Mouse (Mus musculus) liver, embryonic 14.5 days (tissue): ENCODE measurements at regions not wholly inside any gene's neighbourhood (a gene's known extent, or its start where the extent isn't known, plus 50 kb on each side); places are given as distances from the start of the nearest gene placed in this dataset.

Source experiments
- CTCF ChIP-seq: IDR thresholded peaks from 2 replicates; pipeline ENCODE4 v1.5.1; 2016; ENCODE audit warnings: antibody characterized with exemption, low read depth, control low read depth
- EP300 ChIP-seq: IDR thresholded peaks from 2 replicates; pipeline ENCODE4 v1.6.1; 2016; ENCODE audit warnings: antibody characterized with exemption, low read depth

DNA sequence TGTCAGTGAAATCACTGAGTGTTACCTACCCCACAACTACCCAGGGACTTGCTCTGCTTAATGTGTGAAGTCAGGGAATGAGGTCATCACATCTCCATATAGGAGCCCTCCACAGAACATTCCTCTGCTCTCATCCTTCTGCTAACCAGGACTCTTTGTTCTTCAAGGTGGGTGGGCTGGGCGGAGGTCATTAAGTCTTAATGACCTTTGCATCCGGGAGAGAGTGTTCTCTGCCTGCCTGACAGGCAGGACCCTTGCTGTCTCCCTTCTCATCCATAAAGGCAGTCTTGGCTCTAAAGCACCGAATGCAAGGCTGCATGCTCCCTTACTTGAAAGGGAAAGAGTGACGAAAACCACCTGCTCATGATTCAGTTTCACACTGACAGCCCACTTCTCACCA is 1051.4 kb downstream of the Slc22a22 start:
- no peak for TF ChIP-seq CTCF
- no peak for TF ChIP-seq EP300
